Mouse (Mus musculus): ENCODE data around the gene Lipc.

DNA sequence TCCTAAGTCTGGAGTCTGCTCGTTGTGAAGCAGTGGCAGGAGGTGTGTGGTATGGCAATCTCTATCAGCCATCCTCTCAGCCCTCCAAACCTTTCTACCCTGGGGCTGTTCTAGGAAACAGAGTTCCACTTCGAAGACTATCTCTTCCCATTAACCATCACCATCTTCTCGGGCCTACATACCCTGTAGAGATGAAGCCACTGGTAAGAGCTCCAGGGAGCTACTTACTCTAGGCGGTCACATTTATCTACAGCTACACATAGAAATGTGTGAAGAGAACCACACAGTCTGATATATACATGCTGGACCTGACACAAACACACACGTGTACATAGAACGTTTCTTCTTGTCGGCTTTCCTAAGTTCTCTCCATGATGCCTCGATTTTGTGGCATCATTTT is 79.4 kb downstream of the Lipc start:
- TF ChIP-seq CTCF (IDR thresholded peaks at IDR 0.05; ENCODE audit: control insufficient read depth, insufficient read depth, low read length) (no peak), POLR2A (IDR thresholded peaks at IDR 0.05; ENCODE audit: borderline replicate concordance, control insufficient read depth, low read depth, low read length) (no peak)

Measured in bone marrow, adult 2 months (tissue).